Mouse (Mus musculus): ENCODE measurements at regions not wholly inside any gene's neighbourhood (a gene's known extent, or its start where the extent isn't known, plus 50 kb on each side); places are given as distances from the start of the nearest gene placed in this dataset.

- no peak for DNase-seq (ENCODE audit: low read depth, low spot score)
These were observed 156.5 kb downstream of the Rplp1 start for GRCm38 (mm10) chr9:61757806-61758205.

- no peak for DNase-seq (ENCODE audit: low read depth, low spot score)
These were observed 157.5 kb downstream of the Rplp1 start for GRCm38 (mm10) chr9:61756801-61757342.

GRCm38 (mm10) chr9:61756224-61756800, 158.0 kb downstream of the Rplp1 start:
- no peak for DNase-seq (ENCODE audit: low read depth, low spot score)

- peak; percentile 49 for DNase-seq (ENCODE audit: low read depth, low spot score)
These were observed 159.0 kb downstream of the Rplp1 start for GRCm38 (mm10) chr9:61755311-61755710.

- peak; percentile 65 for DNase-seq (ENCODE audit: low read depth, low spot score)
These were observed 160.5 kb downstream of the Rplp1 start for GRCm38 (mm10) chr9:61753795-61754194.

GRCm38 (mm10) chr9:61749201-61749600, 165.1 kb downstream of the Rplp1 start:
- peak; percentile 66 for DNase-seq (ENCODE audit: low read depth, low spot score)

GRCm38 (mm10) chr9:61748416-61748815, 165.9 kb downstream of the Rplp1 start:
- no peak for DNase-seq (ENCODE audit: low read depth, low spot score)

- no peak for DNase-seq (ENCODE audit: low read depth, low spot score)
These were observed 167.9 kb downstream of the Rplp1 start for GRCm38 (mm10) chr9:61746401-61746800.

- no peak for DNase-seq (ENCODE audit: low read depth, low spot score)
These were observed 169.0 kb downstream of the Rplp1 start for GRCm38 (mm10) chr9:61745301-61745801.

- no peak for DNase-seq (ENCODE audit: low read depth, low spot score)
These were observed 180.8 kb downstream of the Rplp1 start for GRCm38 (mm10) chr9:61733540-61733939.

- no peak for DNase-seq (ENCODE audit: low read depth, low spot score)
These were observed 181.6 kb downstream of the Rplp1 start for GRCm38 (mm10) chr9:61732747-61733146.

GRCm38 (mm10) chr9:61728115-61728514, 186.2 kb downstream of the Rplp1 start:
- DNase-seq (ENCODE audit: low read depth, low spot score), result no peak

- DNase-seq (ENCODE audit: low read depth, low spot score), result no peak
These were observed 186.7 kb downstream of the Rplp1 start for GRCm38 (mm10) chr9:61727651-61728050.

GRCm38 (mm10) chr9:61724070-61724469, 190.3 kb downstream of the Rplp1 start:
- peak; percentile 48 for DNase-seq (ENCODE audit: low read depth, low spot score)

- DNase-seq (ENCODE audit: low read depth, low spot score), result no peak
These were observed 191.2 kb downstream of the Rplp1 start for GRCm38 (mm10) chr9:61723021-61723581.

GRCm38 (mm10) chr9:61721851-61722250, 192.5 kb downstream of the Rplp1 start:
- DNase-seq (ENCODE audit: low read depth, low spot score), result no peak

- no peak for DNase-seq (ENCODE audit: low read depth, low spot score)
These were observed 193.3 kb downstream of the Rplp1 start for GRCm38 (mm10) chr9:61721071-61721470.

GRCm38 (mm10) chr9:61720206-61720605, 194.1 kb downstream of the Rplp1 start:
- peak; percentile 47 for DNase-seq (ENCODE audit: low read depth, low spot score)

GRCm38 (mm10) chr9:61716751-61717150, 197.6 kb downstream of the Rplp1 start:
- DNase-seq (ENCODE audit: low read depth, low spot score), result no peak

- no peak for DNase-seq (ENCODE audit: low read depth, low spot score)
These were observed 199.9 kb downstream of the Rplp1 start for GRCm38 (mm10) chr9:61714331-61715035.

GRCm38 (mm10) chr9:61713806-61714205, 200.5 kb downstream of the Rplp1 start:
- no peak for DNase-seq (ENCODE audit: low read depth, low spot score)

GRCm38 (mm10) chr9:61711296-61711695, 203.0 kb downstream of the Rplp1 start:
- DNase-seq (ENCODE audit: low read depth, low spot score), result no peak

GRCm38 (mm10) chr9:61707875-61708274, 206.5 kb downstream of the Rplp1 start:
- DNase-seq (ENCODE audit: low read depth, low spot score), result peak; percentile 90
